Mouse (Mus musculus) lung, postnatal 0 days (tissue): ENCODE data around the gene Ankrd10.
"Not testable (repeated sequence)": the region's sequence is repeated elsewhere in the genome, so short reads cannot be mapped to it uniquely, and the experiment has no call there.

Source experiments
- CTCF ChIP-seq: IDR thresholded peaks from 2 replicates; pipeline ENCODE4 v1.5.1; 2016; ENCODE audit warnings: antibody characterized with exemption, mild to moderate bottlenecking
- EP300 ChIP-seq: IDR thresholded peaks from 2 replicates; pipeline ENCODE4 v1.6.1; 2016; ENCODE audit warnings: antibody characterized with exemption, mild to moderate bottlenecking, control low read depth

DNA sequence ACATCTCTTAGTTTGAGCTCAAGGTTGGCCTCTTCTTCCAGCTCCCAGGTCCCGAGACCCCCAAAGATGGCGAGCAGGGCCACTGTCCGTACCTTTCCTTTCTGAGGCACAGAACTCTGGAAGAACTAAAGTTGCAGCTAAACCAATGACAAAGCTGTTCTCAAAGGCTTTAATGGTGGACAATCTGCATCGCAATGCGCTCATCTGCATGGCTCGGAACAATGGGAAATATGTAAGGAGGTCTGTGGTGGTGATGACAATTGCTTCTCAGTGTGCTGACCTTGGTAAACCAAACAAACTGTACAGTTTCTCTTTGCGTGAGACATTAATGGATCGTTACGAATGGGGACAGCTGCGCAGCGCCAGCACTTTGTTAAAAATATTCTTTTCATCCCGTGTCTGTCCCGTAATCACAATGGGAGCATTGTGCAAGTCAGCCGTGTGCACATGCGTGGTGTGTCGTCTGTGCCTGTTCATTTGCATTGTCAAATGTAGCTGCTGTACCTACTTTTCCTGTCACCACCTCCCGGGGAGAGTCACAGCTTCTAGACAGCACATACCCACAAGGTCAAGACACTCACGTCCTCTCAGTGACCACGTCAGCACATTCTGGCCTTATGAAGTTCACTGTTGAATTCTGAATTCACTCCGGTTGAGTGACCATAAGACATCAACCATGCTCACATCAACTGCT is 30.6 kb upstream of the Ankrd10 start:
- TF ChIP-seq CTCF, EP300: not testable (repeated sequence)
